Mouse (Mus musculus) adrenal gland, adult 2 months (tissue): ENCODE measurements around the gene Naa25. TPM values are rescaled to one million over a fixed set of nuclear protein-coding genes. Genes with fewer than 3 reads are reported as not detected.
"Not testable (repeated sequence)": the region's sequence is repeated elsewhere in the genome, so short reads cannot be mapped to it uniquely, and the experiment has no call there.

Experiments used
- DNase-seq: peaks from one replicate; pipeline ENCODE4 v3.0.0; 2021
- long read RNA-seq: library from polyadenylated mRNA; stranded (forward); transcript quantifications from one replicate; pipeline ENCODE4 v2.0.0, GENCODE M21; 2021
- polyA plus RNA-seq: library from polyadenylated mRNA; depleted of rRNA; stranded (reverse); fragments of >200 nt; gene quantifications from 2 replicates; pipeline ENCODE4 v1.2.3, GENCODE M21; 2012; rRNA removed
- total RNA-seq, 2 experiments: library from RNA; stranded (reverse); gene quantifications; 2 replicates each; pipeline ENCODE4 v1.2.3; 2021

Naa25 gene
- total RNA-seq (10 to 100 TPM; 33.9 to 40.8 TPM), polyA plus RNA-seq (5.8 and 9.6 TPM in 2 replicates)
- long read RNA-seq, full-length matches to known transcripts: 13 of 25 reads
- long read RNA-seq, partial matches to known transcripts: 6 of 25 reads
- long read RNA-seq, other reads (novel, unspliced or antisense): 6 of 25 reads

- peak; percentile 97 for DNase-seq
Observed at GRCm38 (mm10) chr5:121397187-121398145, at the start of gene Naa25. Gene Naa25, plus strand, starts transcription at chr5:121397936.

- DNase-seq: no peak
Observed at GRCm38 (mm10) chr5:121359229-121359628, 38.5 kb upstream of the Naa25 start.

GRCm38 (mm10) chr5:121361696-121362095 lies 36.0 kb upstream of the Naa25 start:
- DNase-seq: no peak

DNA sequence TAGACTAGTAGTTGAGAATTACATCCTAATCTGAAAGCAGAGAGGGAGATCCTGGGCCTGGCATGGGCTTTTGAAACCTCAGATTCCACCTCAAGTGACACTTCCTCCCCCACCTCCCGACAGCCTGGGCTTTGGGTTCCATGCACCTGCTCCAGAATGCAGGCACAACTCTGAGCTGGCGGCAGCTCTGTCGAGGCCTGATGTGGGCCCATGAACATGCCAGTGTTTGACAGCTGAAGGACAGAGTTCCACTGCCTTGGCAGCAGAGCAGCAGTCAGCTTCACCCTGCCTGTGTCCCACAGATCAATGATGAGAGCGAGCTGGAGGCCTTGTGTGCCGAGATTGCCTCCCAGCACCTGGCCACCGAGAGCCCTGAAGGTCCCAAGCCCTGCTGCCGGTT lies 34.3 kb upstream of the Naa25 start:
- peak; percentile 49 for DNase-seq

DNA sequence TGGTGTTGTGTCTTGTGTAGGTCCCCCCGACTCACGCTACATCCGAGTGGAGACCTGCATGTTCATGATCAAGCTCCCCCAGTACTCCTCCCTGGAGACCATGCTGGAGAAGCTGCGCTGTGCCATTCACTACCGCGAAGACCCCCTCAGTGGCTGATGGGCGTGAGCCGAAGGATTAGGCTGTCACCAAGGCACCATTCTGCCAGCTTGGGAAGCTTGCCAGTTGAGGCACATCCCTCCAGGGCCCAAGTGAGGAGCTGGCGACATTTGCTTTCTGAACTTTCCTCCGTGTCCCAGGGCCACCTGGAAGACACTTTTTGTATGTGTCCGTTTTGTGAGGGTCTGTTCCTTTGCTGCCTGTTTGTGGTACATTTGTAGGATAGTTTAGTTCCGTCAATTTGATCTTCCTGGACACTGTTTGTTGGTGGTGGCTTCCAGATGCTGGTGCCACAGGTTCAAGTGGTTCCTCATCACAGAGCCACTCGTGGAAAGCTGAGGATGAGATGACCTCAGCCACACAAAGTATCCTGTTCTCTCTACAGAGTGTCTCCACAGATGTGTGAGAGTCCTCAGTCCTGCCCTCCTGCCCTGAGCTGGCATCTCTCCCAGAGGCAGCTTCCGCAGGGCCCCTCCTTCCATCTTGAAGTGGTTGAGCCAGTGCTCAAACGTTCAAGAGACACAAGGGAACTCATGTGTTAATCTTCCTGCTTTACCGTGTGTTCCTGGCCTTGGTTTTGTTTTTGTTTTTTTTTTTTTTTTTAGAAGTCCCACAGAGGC lies 31.1 kb upstream of the Naa25 start:
- DNase-seq: no peak

DNA sequence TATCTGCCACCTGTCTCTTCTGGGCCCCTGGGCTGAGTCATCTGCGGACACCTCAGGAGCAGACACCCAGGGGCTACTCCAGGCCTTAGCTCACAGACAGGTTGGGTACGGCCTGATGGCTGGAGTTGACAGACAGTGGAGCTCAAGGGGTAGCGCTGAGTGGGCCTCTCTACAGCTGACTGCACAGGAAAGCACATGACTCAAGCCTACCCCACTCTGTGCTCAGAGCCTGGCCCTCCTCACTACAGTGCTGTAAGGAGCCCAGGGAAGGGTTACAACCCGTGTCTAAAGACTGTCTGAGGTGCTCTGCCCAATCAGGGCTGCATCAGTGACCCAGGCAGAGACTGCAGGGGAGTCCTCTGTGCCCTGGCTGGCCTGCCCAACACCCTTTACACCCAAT lies 30.5 kb upstream of the Naa25 start:
- DNase-seq: no peak

DNA sequence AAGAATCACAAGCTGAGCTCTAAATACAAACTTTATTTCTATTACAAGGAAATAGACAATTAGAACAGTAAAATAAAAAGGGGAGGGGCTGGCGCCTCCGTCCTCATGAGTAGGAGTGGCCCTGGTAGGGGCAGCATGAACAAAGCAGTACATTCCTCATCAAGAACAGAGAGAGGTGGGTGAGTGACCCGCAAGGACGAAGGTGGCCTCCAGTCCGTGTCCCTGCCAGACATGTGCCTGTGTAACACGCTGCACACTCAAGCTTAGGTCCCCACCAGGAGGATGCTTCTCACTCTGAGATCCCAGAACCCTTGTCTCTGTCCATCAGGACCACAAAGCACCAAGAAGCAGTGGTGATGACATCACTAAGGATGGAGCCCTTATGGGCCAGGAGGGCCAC lies 26.0 kb upstream of the Naa25 start:
- no peak for DNase-seq

DNA sequence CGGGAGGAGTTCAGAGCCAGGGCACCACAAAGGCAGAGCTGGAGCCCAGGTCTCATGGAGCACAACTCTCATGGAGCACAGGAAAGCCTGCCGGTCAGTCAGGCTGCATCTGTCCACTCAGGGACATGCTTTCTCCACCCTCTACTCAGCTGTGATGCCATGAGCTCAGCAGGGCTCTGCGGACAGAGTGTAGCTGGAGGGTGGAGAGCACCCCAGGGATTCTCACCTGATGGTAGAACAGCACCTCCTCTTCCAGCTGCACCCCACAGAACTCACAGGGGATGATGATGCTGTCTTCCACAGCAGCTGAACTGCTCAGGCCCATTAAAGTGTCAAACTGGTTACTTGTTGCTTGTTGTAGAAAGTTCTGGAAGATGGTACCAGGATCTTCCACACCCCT lies 22.9 kb upstream of the Naa25 start:
- no peak for DNase-seq

GRCm38 (mm10) chr5:121376972-121377371 lies 20.8 kb upstream of the Naa25 start:
- not testable (repeated sequence) for DNase-seq

- DNase-seq: no peak
Observed at GRCm38 (mm10) chr5:121378678-121379256, 19.0 kb upstream of the Naa25 start.

GRCm38 (mm10) chr5:121380692-121381091 lies 17.0 kb upstream of the Naa25 start:
- no peak for DNase-seq

- peak; percentile 28 for DNase-seq
Observed at GRCm38 (mm10) chr5:121383857-121384756, 13.6 kb upstream of the Naa25 start.

DNA sequence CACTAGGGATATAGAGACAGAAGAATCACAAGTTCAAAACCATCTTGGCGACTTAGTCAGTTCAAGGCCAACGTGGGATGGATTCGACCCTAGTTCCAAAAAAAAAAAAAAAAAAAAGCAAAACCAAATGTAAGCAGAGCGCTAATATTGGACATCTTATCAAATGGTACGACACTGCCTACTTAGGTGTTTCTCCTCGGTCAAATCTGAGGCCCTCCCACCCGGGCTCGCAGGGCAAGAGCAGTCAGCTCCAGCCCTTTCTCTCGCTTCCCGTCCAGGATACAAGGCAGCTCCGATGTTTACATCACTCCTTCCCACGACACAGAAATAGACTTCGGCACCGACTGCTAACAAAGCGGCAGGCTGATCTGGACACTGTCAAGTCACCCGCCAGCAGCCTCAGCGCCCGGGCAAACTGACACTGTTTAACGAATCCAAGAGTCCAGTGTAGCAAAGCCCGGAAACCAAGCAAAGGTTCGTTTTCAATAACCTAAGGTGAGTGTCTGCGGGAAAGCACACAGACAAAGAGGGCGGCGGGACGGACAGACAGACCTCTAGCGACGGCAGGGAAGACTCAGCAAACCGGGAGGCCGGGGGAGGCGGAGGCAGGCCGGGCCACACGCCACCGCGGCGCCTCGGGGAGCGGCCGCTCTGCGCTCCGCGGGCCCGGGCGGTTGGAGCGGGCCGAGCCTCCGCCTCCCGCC lies 12.8 kb upstream of the Naa25 start:
- no peak for DNase-seq

GRCm38 (mm10) chr5:121385461-121386119 lies 12.1 kb upstream of the Naa25 start, which contains the start of gene Trafd1:
Gene Trafd1, minus strand, starts transcription at chr5:121385632.
- DNase-seq: peak; percentile 98

DNA sequence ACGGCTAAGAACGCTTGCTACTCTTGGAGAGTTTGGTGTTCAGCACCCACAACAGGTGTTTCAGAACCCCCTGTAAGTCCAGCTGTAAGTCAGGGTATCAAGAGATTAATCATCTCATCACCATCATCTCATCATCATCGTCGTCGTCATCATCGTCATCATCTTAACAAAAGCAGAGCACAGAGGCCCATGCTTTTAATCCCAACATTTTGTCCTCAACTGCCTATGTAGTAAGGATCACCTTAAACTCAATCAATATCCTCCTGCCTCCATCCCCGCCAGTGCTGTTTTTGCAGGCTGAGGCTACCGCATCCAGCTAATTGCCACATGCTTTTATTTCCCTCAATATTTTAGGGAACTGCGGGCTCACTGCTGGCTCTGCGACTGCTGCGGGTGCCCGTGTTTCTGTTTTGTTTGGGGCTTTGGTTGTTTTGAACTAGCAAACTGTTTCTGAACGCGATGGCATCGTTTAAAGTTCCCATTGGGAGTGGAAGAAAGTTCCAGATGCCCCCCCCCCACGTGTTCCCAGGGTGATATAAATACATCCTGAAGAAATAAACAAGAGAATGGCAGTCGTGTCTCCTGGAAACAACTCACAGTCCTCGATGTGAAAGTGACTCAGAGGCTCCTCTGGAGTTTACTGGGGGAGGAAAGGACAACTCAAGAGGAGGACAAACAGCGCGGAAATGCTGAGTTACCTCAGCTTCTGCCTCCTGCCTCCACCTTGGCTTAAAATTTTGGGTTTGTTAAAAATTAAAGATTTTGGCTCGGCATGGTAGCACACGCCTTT lies 11.4 kb upstream of the Naa25 start:
- no peak for DNase-seq

- peak; percentile 32 for DNase-seq
Observed at GRCm38 (mm10) chr5:121387126-121387525, 10.6 kb upstream of the Naa25 start.

GRCm38 (mm10) chr5:121389106-121389505 lies 8.6 kb upstream of the Naa25 start:
- peak; percentile 30 for DNase-seq

- no peak for DNase-seq
Observed at GRCm38 (mm10) chr5:121389691-121390090, 8.0 kb upstream of the Naa25 start.
